Mouse (Mus musculus) ovary, adult 18-20 months (tissue): Measurements from ENCODE around the gene Dsn1.

Experiments
- DNase-seq: peaks from one replicate; pipeline ENCODE4 v3.0.0; 2022; ENCODE audit warnings: low spot score, mixed read lengths

Gene Dsn1

DNA sequence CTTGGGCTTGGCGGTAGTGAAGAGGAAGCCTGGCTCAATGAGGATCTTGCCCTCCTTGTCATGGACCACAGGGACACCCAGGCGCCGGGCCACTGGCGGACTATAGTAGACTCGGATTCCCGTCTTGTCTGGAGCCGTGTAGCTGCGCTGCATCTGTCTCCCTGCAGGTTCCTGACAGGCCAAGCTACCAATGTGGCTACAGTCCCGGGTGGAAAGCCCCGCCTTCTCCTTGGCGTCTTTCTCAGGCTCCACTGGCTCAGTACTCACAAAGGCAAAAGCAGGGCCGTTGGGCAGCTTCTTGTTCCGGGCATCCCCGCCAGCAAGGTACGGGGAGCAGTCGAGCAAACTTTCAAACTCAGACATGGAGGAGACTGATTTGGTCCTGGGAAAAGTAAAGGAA lies 14.2 kb upstream of the Dsn1 start:
- DNase-seq = no peak

DNA sequence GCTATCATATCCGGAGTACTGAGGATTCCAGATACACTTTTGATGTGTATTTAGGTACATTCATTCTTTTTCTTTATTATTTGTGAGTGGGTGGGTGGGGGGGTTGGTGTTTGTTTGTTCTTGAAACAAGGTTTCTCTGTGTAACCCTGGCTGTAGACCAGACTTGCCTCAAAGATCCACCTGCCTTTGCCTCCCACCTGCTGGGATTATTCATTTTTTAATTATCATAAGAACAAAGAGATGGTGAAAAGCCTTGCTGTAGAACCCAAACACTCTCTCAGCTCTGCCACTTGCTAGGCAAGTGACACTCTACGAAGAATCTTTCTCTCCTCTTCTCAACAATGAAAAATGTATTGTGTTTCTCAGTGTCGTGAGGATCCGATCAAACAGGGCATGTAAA lies 12.3 kb upstream of the Dsn1 start:
- DNase-seq = no peak

DNA sequence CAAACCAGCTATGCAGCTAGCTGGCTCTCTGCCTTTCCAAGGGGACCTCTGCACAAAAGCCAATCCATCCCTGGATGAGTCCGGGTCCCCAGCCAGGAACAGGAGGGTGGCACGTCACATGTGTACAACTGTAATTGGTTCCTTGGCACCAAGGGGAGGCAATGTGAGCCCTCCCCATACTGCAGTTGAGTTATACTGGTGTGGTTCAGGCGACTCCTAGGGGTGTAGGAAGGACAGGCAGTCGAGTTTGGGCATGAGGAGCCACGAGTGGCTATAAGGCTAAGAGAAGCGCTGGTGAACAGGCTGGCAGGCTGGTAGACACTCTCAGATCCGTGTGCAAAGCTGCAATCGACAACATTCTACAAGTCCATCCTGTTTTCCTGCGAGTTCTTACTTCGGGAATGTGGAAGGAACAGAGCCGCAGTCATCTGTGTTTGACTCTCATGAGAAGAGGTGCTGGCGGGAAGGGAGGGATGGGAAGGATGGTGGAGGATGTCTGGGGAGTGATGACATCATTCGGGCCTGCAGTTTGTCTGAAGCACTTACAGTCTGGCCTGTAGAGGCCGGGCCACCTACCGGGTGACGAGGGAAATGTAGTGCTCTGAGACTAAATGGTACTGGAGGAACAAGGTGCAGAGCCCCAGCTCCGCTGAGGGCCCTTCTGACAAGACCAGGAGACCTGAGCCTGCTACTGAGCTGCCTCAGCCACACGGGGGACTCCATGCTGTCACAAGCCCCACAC lies 9.7 kb upstream of the Dsn1 start:
- no peak for DNase-seq

DNA sequence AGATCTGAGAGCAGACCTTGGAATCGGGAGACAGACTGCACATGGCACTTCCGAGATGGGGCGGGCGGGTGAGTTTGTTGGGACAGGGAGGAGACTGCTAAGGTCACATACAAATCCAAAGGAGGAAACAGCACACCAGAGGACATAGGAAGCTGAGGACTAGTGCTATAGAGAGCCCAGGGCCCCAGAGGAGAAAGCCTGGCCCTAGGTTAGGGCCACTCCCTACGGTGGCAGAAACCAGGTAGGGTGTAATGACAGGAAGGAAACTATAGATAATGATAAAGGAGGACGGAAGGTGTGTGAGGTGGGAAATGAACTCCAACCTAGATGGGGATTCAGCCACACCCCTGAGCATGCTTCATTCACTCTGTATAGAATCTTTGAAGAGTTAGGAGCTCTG lies 5.4 kb upstream of the Dsn1 start:
- no peak for DNase-seq

DNA sequence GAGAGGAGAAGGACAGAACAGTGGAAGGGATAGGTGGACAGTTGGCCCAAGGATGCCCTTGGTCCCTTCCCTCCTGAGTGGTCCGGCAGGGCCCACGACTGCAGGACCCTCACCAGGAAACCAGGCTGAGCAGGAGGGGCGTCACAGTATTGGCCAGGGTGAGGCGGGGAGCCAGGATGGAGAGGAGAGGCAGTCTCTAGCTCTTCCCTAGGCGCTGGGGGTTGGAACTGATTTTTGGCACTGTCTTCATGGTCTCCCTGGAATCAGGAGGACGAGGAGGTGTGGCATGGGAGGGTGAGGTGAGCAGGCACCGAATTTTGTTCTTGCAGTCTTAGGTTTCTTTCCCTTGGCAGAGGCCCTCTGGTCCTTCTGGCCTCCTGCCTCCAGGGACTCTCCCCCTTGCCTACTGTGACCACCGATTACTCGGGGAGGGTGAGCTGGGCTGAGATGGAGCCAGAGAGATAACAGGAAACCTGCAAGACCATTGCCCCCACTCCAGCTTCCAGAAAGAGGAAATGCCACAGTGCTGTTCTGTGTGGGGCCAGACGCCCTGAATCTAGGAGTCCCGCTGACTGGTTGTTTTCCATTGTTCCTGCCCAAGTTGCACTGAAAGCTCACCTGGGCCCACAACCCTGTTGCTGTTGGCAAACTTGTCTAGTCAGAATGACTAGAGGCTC lies 3.8 kb upstream of the Dsn1 start:
- DNase-seq = no peak

DNA sequence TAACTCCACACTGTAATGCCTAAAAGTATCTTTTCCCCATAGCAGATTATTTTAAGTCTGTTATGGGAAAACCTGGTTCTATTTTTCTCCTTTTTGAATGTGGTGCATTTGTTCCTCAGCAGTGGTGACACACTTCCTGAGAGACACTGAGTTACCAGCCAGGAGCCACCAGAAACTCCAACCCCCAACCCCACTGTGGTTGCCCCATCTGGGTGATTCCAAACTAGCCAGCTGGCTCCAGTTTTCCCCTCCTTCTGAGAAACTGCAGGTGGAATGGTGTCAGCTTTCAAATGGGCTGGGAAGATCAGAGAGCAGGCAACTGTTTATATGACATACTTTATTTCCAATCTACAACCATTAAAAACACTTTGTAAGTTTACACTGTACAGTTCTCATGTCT lies 3.2 kb upstream of the Dsn1 start:
- DNase-seq = no peak

GRCm38 (mm10) chr2:157008509-157008908 lies 1.6 kb upstream of the Dsn1 start:
- no peak for DNase-seq

GRCm38 (mm10) chr2:157007234-157007596 lies 261 bp upstream of the Dsn1 start:
- DNase-seq = no peak

DNA sequence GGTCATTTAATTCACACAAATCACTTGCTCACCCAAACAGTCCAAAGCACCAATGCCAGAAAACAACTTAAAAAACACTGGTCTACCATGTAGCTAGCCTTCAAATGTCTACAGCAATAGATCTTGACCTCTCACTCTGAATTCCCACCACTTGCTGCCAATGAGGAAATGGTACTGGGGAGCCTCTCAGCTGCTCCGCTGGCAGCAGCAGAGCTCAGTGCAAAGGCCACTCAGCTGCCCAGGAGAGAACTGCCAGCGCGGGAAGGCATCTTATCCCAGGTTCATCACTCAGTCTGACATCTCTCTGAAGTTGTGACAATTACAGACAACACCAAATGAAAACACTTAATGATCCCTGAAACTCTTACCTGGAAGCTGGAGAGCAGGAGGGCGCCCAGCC lies 4.6 kb downstream of the Dsn1 start:
- DNase-seq = no peak

DNA sequence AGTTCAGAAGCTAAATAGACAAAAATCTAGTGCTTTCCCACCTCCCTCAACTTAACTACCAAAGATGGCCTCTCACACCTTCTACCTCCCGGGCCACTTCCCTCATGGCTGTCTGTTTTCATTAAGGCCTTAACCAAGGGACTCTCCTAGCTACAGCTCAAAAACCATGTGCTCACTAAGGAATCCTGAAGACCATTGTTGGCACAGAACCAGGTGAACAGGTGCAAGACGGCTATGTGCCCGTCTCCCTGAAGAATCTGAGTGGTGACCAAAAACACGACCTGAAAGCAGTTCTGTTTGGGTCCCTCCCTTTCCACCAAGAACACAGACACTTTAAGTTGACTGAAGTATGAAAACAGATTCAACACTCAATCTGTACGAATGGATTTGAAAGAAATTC lies 8.7 kb downstream of the Dsn1 start:
- no peak for DNase-seq

DNA sequence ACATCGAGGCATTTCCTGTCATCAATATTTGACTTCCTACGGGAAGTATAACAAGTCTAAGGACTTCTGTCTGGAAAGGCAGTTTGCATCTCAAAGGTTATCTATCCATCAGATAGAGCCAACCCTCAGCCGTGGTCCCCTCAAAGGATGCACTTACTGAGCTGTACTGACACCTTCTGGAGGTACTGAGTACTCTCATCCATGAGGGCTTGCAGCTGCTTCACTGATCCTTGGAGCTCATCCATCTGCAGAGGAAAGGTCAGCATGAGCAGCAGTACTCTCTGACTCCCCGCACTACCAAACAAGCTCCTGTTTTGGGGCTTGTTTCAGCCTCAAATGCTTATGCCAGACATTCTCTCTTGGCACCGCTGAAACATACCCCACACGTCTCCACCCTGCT lies 10.4 kb downstream of the Dsn1 start:
- peak; percentile 35 for DNase-seq

DNA sequence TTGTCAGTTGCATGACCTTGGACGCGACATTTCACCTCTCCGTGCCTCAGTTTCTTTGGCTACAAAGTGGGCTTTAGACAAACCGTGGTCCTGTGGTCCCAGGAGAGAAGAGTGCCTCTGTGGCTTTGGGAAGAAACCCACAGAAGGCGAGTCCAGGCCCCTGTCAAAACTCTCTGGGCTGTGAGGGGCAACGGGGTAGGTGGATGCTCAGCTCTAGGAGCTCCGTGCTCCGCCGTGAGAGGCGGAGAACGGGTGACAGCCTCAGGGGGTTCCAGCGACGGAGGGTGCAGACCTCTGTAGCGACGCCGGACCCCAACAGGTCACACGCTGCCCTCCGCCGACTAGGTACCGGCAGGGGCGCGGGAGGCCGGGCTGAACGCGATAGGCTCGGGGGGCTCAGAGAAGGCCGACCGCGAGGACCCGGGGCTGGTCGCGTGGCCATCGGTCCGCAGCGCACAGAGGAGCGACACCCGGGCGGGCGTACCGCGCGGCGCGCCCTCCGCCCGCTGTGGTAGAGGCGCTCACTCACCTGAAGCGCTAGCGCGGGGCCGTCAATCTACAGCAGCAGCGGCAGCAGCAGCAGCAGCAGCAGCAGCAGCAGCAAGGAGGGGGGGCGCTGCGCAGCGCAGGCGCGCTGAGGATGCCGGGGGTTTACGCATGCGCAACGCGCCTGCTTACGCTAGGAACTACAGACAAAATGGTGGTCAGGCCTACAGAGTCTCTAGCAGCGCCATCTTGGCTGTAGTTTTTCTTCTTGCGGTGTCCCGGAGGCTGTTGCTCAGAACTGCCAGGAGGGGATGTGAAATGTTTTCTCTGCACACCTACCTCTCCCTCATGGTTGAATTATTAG lies 15.3 kb downstream of the Dsn1 start, which contains the start of gene Ndrg3:
Ndrg3 (minus strand) TSS at position 587 of the 850 bp plus-strand sequence.
- DNase-seq = peak; percentile 96

DNA sequence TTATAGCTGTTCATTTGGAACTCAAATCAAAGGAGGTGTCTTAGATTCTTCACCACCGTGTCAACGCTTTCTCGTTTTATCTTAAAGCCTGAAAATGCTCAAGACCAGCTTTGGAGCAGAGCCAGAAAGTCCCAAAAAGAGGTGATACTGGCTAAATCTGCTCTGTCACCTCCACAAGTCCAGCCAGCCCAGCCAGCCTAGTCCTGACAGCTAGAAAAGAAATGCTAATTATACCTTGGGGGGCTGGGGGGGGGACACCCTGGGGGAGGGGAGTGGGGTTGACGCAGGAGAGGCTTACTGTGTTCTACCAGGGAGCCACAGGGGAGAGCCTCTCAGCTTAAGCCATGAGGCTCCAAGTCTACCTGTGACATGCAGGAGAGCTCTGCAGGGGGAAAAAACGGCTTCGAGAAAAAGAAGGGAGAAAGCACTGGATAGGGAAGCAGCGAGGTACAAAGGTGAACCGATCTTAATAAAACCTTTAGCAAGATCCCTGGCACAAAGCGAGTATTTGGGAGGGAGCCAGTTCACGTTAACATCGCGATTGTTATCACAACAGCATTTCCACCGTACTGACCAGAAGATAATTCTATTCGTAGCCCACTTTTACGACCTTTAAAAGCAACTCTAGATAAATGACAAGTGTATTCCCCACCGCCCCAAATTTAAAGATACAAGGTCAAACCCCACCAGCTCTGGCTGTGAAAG lies 16.1 kb downstream of the Dsn1 start:
- no peak for DNase-seq

DNA sequence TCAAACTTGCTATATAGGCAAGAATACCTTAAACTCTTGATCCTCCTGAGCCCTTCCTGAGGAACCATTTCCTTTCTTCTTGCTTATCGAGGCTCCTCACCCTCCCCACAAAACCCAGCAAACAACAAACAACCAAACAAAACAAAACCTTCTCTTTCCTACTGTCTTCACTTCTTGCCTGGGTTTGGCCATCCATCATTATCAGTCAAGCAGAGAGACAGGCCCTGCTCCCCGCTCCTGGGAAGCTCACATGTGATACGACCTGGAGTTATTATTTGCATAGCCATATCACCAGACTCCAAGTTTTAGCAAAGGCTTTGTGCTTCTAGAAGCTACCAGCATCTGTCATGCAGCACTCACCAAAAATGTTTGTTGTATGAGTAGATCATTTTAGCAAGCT lies 19.6 kb downstream of the Dsn1 start:
- no peak for DNase-seq

DNA sequence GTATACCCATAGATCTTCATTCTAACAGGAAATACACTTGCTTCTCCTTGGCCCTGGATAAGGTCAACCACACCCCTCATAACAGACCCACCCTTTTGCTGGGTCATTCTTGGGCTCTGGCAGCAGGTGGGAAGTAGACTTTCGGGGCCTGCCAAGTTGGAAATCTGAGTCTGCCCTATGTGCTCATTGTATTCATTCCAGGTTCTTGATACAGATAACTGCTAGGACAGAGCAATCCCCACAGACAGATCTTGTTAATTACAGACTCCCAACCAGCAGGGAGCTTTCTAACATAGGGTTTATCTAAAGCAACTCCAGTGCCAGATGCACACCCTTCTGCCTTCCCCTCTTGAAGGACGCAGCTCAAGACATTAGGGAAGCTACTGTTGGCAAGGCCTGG lies 24.1 kb downstream of the Dsn1 start:
- peak; percentile 38 for DNase-seq

DNA sequence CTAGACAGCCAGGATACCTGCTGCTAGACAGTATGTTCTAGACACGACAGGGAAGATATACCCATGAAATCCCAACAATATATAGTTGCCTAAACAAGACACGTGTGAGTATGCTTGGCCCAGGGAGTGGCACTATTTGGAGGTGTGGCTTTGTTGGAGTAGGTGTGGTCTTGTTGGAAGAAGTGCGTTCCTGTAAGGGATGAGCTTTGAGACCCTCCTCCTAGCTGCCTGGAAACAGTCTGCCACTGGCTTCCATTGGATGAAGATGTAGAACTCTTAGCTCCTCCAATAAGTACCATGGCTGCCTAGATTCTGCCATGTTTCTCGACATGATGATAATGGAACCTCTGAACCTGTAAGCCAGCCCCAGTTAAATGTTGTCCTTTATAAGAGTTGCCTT lies 25.7 kb downstream of the Dsn1 start:
- no peak for DNase-seq

DNA sequence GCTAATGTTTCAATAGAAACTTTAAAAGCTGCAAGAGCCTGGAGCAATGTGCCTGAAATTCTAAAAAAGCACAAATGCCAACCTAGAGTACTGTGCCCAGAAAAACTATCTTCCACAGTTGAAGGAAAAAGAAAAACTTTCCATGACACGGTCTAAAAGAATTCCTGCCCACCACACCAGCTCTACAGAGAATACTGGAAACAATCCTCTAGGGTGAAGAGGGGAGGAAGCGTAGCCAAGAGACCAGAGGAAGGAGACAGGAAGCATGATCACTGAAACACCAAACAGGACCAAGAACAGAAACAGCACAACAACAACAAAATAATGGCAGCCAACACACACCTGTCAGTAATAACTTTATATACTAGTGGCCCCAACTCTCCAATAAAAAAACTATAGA lies 26.9 kb downstream of the Dsn1 start:
- no peak for DNase-seq

DNA sequence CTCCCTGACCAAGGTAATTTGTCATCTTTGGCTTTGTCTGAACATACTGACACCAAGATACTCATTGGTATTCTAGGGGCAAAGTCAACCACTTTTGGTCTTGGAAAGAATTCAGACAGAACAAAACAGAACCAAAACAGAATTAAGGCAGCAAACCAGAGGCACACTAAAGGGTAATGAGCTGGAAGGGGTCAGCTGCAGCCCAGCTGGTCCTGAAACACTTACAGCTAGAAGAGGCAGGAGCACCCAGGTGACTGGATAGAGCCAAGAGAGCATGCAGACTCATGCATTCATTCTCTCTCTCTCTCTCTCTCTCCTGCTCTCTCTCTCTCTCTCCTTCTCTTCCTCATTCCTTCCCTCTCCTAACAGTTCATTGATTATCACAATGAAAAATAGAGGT lies 30.2 kb downstream of the Dsn1 start:
- no peak for DNase-seq

GRCm38 (mm10) chr2:156974967-156975366 lies 32.0 kb downstream of the Dsn1 start:
- DNase-seq = no peak

GRCm38 (mm10) chr2:156973316-156974100 lies 33.4 kb downstream of the Dsn1 start:
- no peak for DNase-seq

- DNase-seq = no peak
Measured at GRCm38 (mm10) chr2:156970253-156970652, 36.7 kb downstream of the Dsn1 start.

DNA sequence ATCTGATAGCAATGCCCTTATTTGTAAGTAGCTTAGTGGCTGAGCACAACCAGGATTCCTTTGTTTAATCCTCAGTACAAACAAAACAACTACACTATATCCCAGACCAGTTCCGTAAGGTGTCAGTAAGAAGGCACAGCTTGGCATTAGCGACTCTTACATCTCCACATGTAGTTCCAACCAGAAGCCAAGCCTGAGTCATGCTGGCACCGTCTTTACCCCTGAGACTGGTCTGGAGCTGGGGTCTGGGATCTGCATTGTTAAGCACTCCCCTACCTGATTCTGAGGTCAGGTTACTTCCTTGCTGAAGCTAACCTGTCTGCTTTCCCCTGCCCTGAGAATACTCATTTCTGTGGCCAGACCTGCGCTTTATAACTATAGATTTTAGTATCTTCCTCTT lies 38.5 kb downstream of the Dsn1 start:
- DNase-seq = no peak
